Mouse (Mus musculus) thymus, adult 2 months (tissue): Measurements from ENCODE around the gene Dad1. TPM values are rescaled to one million over a fixed set of nuclear protein-coding genes. Genes with fewer than 3 reads are reported as not detected.

Experiments used
- DNase-seq: peaks from one replicate; pipeline ENCODE4 v3.0.0; 2021
- H3K27ac ChIP-seq: fragments of 200-500 bp; 2 replicates; pipeline ENCODE4 v1.5.1; 2012; ENCODE audit warnings: low read length, control low read depth; ENCODE audit not compliant: control insufficient read depth, insufficient read depth
- H3K27me3 ChIP-seq: fragments of 200-500 bp; 2 replicates; pipeline ENCODE4 v1.6.1; 2012; ENCODE audit warnings: mild to moderate bottlenecking, low read length, moderate library complexity, mixed read lengths; ENCODE audit not compliant: control insufficient read depth, insufficient read depth
- H3K36me3 ChIP-seq: fragments of 200-500 bp; 2 replicates; pipeline ENCODE4 v1.6.1; 2012; ENCODE audit warnings: mild to moderate bottlenecking, low read length, moderate library complexity; ENCODE audit not compliant: control insufficient read depth, insufficient read depth
- H3K4me1 ChIP-seq: fragments of 200-500 bp; replicated peaks from 2 replicates; pipeline ENCODE4 v1.6.1; 2012; ENCODE audit warnings: low read length; ENCODE audit not compliant: control insufficient read depth, insufficient read depth
- H3K4me3 ChIP-seq: fragments of 200-500 bp; 2 replicates; pipeline ENCODE4 v1.5.1; 2012; ENCODE audit warnings: mild to moderate bottlenecking, low read length, control low read depth, moderate library complexity; ENCODE audit not compliant: control insufficient read depth, insufficient read depth
- CTCF ChIP-seq: fragments of 200-500 bp; IDR thresholded peaks from 2 replicates; pipeline ENCODE4 v1.5.1; 2012; ENCODE audit warnings: mild to moderate bottlenecking, control low read depth, low read length, moderate library complexity, borderline replicate concordance; ENCODE audit not compliant: control insufficient read depth, poor library complexity, insufficient read depth; ENCODE audit errors: extremely low read depth
- POLR2A ChIP-seq: fragments of 200-500 bp; IDR thresholded peaks from 2 replicates; pipeline ENCODE4 v1.6.1; 2012; ENCODE audit warnings: mild to moderate bottlenecking, low read length, control low read depth, moderate library complexity; ENCODE audit not compliant: control insufficient read depth, poor library complexity, insufficient read depth; ENCODE audit errors: extremely low read depth
- WGBS: fragments of 180-500 bp; shearing (Covaris S2); methylation state at CpG from one replicate; pipeline ENCODE4 v1.1.7; 2018; 5-methylcytosine and 5-hydroxymethylcytosine counted together
- polyA plus RNA-seq: library from polyadenylated mRNA; depleted of rRNA; stranded (reverse); fragments of >200 nt; gene quantifications from 2 replicates; pipeline ENCODE4 v1.2.3, GENCODE M21; 2012

The Dad1 gene
- polyA plus RNA-seq, 1 experiment: 641 TPM

DNA sequence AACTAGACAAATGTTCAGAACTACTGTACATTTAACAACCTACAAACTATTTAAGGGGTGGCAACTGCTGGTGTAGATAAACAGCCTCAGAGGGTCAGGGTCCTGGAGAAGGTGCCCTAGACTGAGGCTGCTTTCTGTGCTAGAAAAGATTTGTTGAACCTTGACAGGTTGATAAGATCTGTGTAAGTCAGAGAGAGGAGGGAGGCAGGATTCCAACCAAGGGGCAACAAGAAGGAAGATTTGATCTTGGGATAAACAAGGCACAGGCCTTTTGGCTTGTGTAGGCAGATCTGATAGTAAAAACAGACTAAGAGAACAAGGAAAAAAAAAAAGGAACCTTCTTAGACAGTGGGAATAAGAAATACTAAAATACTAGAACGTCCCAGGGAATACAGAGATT, 35.7 kb downstream of the Dad1 start:
- no peak overlapping the region; the same call in 1 of the 2 replicates for H3K4me3 ChIP-seq
- H3K4me1 ChIP-seq: peaks cover 66% of the 10 kb centered on the region
- TF ChIP-seq POLR2A (no peak), CTCF (no peak)
- peak overlapping the region; percentile 90 for H3K27ac ChIP-seq
- no peak for DNase-seq
- H3K36me3 ChIP-seq: peaks cover 100% of the 10 kb centered on the region
- 92% methylated on average over 1 of the region's 1 CpGs for WGBS
- no peaks in the 10 kb centered on the region for H3K27me3 ChIP-seq

DNA sequence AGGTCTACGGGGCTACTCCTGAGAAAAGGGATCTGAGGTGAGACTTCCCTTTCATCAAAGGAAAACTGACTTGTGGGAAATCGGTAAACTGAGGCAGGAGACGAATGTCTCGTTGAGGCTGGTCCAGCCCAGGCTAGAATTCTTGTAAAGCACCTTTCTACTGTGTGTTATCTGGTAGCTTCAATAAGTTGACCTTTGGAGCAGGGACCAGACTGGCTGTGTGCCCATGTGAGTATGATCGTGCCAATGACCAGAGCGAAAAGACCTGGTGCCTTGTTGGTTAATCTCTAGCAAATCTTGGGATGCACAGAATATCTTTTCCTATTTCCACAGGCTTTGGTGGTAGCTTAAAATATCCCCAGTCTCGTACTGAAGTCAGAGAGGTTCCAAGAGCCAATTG, 37.8 kb downstream of the Dad1 start:
- Histone ChIP-seq H3K27ac (peak overlapping the region; percentile 67), H3K36me3 (peaks cover 100% of the 10 kb centered on the region), H3K4me3 (no peak overlapping the region), H3K4me1 (peaks cover 63% of the 10 kb centered on the region), H3K27me3 (no peaks in the 10 kb centered on the region)
- no peak for TF ChIP-seq POLR2A
- no peak for TF ChIP-seq CTCF
- DNase-seq: no peak
- WGBS: 87% methylated on average over 7 of the region's 7 CpGs

GRCm38 (mm10) chr14:54214901-54215300, 39.0 kb downstream of the Dad1 start:
- H3K4me3 ChIP-seq: peak overlapping the region; percentile 14; the same call in 1 of the 2 replicates
- 87% methylated on average over 10 of the region's 10 CpGs for WGBS
- no peak for TF ChIP-seq CTCF
- H3K4me1 ChIP-seq: peaks cover 58% of the 10 kb centered on the region
- no peaks in the 10 kb centered on the region for H3K27me3 ChIP-seq
- H3K27ac ChIP-seq: peak overlapping the region; percentile 89
- H3K36me3 ChIP-seq: peaks cover 100% of the 10 kb centered on the region
- no peak for DNase-seq

DNA sequence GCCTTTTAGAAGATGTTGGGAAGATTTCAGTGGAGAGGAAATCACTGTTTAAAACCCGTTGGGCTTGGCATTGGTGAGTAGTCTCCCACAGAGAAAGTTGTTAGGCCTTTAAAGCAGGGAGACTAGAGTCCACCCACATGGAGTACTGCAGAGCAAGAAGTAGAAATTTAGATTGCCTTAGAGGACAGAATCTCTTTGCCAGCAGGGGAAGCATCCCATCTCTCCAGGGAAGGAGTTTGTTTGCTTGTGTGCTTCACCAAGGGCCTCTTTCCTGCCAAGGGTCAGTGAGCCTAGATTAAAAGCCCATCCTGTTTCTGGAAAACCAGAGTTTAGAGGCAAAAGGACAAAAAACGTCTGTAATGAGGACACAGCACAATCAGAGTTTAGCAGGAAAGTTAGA, 39.4 kb downstream of the Dad1 start:
- no peak for DNase-seq
- Histone ChIP-seq H3K36me3 (peaks cover 96% of the 10 kb centered on the region), H3K27me3 (no peaks in the 10 kb centered on the region), H3K4me3 (peak overlapping the region; percentile 14; the same call in 1 of the 2 replicates), H3K4me1 (peaks cover 57% of the 10 kb centered on the region), H3K27ac (peak overlapping the region; percentile 89)
- TF ChIP-seq POLR2A (no peak), CTCF (no peak)
- 71% methylated on average over 2 of the region's 2 CpGs for WGBS

- no peak for TF ChIP-seq POLR2A
- TF ChIP-seq CTCF: no peak
- WGBS: 85% methylated on average over 2 of the region's 2 CpGs
- DNase-seq: no peak
- H3K4me1 ChIP-seq: peaks cover 54% of the 10 kb centered on the region
- peaks cover 95% of the 10 kb centered on the region for H3K36me3 ChIP-seq
- H3K27me3 ChIP-seq: no peaks in the 10 kb centered on the region
- H3K4me3 ChIP-seq: peak overlapping the region; percentile 14; the same call in 1 of the 2 replicates
- peak overlapping the region; percentile 67 for H3K27ac ChIP-seq
Measured at GRCm38 (mm10) chr14:54213734-54214133, 40.2 kb downstream of the Dad1 start.

GRCm38 (mm10) chr14:54211755-54212154, 42.1 kb downstream of the Dad1 start:
- DNase-seq: no peak
- WGBS: 87% methylated on average over 5 of the region's 5 CpGs
- peaks cover 53% of the 10 kb centered on the region for H3K4me1 ChIP-seq
- TF ChIP-seq CTCF (no peak), POLR2A (no peak)
- H3K27ac ChIP-seq: peak overlapping the region; percentile 65
- no peaks in the 10 kb centered on the region for H3K27me3 ChIP-seq
- H3K4me3 ChIP-seq: peak overlapping the region; percentile 23
- H3K36me3 ChIP-seq: peaks cover 94% of the 10 kb centered on the region

DNA sequence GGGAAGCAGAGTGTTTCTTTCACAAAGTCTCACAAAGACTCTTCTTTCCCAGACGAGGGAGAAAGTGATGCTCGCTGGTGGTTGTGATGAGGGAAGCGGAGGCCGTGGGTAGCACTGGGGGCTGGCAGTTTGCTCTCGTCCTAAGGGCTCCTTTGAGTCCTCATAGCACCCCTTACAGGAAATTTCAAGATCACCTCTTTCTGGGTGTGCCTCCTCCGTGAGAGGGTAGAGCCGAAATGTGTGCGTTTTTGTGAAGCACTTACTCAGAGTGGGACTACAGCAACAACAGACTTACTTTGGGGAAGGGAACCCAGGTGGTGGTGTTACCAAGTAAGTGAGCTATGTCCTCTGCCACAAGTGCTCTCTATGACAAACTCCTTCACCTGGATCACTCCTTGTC, 42.7 kb downstream of the Dad1 start:
- Histone ChIP-seq H3K4me1 (peaks cover 55% of the 10 kb centered on the region), H3K27me3 (no peaks in the 10 kb centered on the region), H3K4me3 (peak overlapping the region; percentile 25), H3K27ac (peak overlapping the region; percentile 65), H3K36me3 (peaks cover 94% of the 10 kb centered on the region)
- no peak for TF ChIP-seq CTCF
- WGBS: 78% methylated on average over 8 of the region's 8 CpGs
- DNase-seq: no peak

DNA sequence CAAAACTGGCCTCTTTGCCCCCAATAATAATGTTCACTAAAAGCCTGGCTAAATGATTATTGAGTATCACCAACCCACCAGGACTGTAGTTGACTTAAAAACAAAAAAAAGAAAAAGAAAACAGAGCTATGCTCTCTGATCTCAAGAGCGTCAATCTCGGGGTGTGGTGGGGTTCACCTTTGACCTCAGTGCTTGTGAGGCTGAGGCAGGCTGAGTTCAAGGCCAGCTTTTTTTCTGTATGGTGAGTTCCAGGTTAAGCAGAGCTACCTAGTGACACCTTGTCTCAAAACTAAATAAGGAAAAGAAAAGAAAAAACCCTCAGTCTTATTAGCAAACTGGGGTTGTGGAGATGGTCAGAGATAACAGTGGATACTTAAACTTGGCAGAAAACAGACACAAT, 43.5 kb downstream of the Dad1 start:
- H3K27ac ChIP-seq: peak overlapping the region; percentile 84
- WGBS: 83% methylated on average over 2 of the region's 2 CpGs
- peaks cover 94% of the 10 kb centered on the region for H3K36me3 ChIP-seq
- DNase-seq: no peak
- no peak for TF ChIP-seq CTCF
- no peak for TF ChIP-seq POLR2A
- H3K4me3 ChIP-seq: no peak overlapping the region
- no peaks in the 10 kb centered on the region for H3K27me3 ChIP-seq
- peaks cover 50% of the 10 kb centered on the region for H3K4me1 ChIP-seq
